In the genomic region with DNA sequence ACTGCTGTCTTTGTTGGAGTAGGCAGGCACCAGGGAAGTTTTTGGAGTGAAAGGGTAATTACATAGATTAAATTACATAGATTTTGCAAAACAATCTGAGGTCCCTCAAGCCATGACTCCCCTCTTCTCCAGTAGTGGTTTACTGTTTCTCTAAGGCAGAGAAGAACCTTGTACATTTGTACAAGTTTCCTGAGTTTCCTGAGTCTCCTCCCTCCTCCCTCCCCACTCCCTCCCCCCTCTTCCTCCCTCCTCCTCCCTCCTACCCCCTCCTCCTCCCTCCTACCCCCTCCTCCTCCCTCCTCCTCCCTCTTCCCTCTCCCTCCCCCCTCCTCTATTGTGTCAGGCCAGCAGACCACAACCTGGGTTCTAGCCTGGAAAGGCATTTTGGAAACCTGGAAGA, we compare ENCODE assay signal across 14 mouse cellular contexts.
"Had no signal": no experiment of that assay in that cellular context is flagged by ENCODE, and none has a peak within 500 bp of the region (broad histone marks: within the 10 kb centered on the region; RNA-seq: fewer than 3 reads in every experiment).

No protein-coding gene starts in this region.

- DNase-seq: kidney, adult 9 months; kidney, postnatal 25 days; layer of hippocampus, postnatal 36 days; liver; liver, embryonic 13.5 days; liver, postnatal 0 days; lung, postnatal 36 days; thymus, adult 18-20 months; thymus, postnatal 25 days had no signal

- H3K27me3 ChIP-seq: limb, embryonic 12.5 days; liver, embryonic 13.5 days; lung, embryonic 15.5 days; midbrain, embryonic 13.5 days had no signal

- ATAC-seq: intestine, postnatal 0 days; liver, postnatal 0 days; midbrain, embryonic 13.5 days had no signal

- H3K36me3 ChIP-seq: limb, embryonic 12.5 days; liver, embryonic 13.5 days; lung, embryonic 15.5 days; midbrain, embryonic 13.5 days had no signal

- H3K9me3 ChIP-seq: limb, embryonic 12.5 days; liver, embryonic 13.5 days; lung, embryonic 15.5 days; midbrain, embryonic 13.5 days had no signal

- H3K27ac ChIP-seq: limb, embryonic 12.5 days; liver, embryonic 13.5 days; lung, embryonic 15.5 days; midbrain, embryonic 13.5 days; stomach, postnatal 0 days had no signal

- H3K4me2 ChIP-seq: limb, embryonic 12.5 days; liver, embryonic 13.5 days; lung, embryonic 15.5 days; midbrain, embryonic 13.5 days had no signal

- H3K9ac ChIP-seq: limb, embryonic 12.5 days; liver, embryonic 13.5 days; liver, postnatal 0 days; lung, embryonic 15.5 days; midbrain, embryonic 13.5 days had no signal

- H3K4me3 ChIP-seq: limb, embryonic 12.5 days; liver, embryonic 13.5 days; lung, embryonic 15.5 days; midbrain, embryonic 13.5 days had no signal
